Mouse (Mus musculus) small intestine, adult 2 months (tissue): ENCODE results near the gene 2410137M14Rik.

Experiments used
- CTCF ChIP-seq: fragments of 200-500 bp; IDR thresholded peaks from 2 replicates; pipeline ENCODE4 v1.5.1; 2012; ENCODE audit warnings: low read depth, mild to moderate bottlenecking, control low read depth, inconsistent platforms, low read length, moderate library complexity, mixed read lengths; ENCODE audit not compliant: insufficient replicate concordance, insufficient read length; ENCODE audit errors: extremely low read depth
- POLR2A ChIP-seq: fragments of 200-500 bp; IDR thresholded peaks from 2 replicates; pipeline ENCODE4 v1.6.1; 2012; ENCODE audit warnings: low read depth, mild to moderate bottlenecking, control low read depth, inconsistent platforms, low read length, moderate library complexity

GRCm38 (mm10) chr17:37000863-37001262 lies 19.8 kb upstream of the 2410137M14Rik start, which contains the start of gene Zfp57:
- no peak for TF ChIP-seq CTCF
- TF ChIP-seq POLR2A = no peak
